Mouse (Mus musculus) liver, postnatal 0 days (tissue): ENCODE results near the gene Ajuba.

Experiments
- CTCF ChIP-seq: sonication (generic); IDR thresholded peaks from 2 replicates; pipeline ENCODE4 v1.5.1; 2016; ENCODE audit warnings: antibody characterized with exemption, low read depth
- EP300 ChIP-seq: IDR thresholded peaks from 2 replicates; pipeline ENCODE4 v1.6.1; 2016; ENCODE audit warnings: antibody characterized with exemption, low read depth, mild to moderate bottlenecking

GRCm38 (mm10) chr14:54603038-54603654, 25.8 kb upstream of the Ajuba start:
- TF ChIP-seq CTCF (peak; percentile 22; the same call in 1 of the 2 replicates), EP300 (peak; percentile 35; the same call in 1 of the 2 replicates)
